Mouse (Mus musculus): ENCODE results near the gene Galnt9.

DNA sequence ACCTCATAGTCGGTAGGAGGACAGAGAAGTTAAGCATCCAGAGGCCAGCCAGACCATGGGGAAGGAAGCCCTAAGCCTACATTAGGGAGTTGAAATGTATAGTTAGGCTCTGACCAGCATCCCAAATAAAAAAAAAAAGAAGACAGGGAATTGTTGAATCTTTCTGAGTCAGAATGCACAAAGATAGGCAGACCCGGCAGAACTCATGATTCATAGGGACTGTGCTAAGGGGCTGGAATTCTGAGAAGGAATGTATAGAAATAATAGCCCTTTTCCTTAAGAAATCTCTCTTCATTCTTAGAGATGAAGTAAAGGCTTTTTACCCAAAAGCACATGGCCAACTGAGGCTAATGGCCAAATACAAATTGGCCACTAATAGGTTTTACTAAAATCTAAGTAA is 60.2 kb downstream of the Galnt9 start:
- TF ChIP-seq POLR2AphosphoS2 (IDR thresholded peaks at IDR 0.05; ENCODE audit: insufficient read length, low read depth) (no peak), POLR2A (IDR thresholded peaks at IDR 0.05; ENCODE audit: insufficient read length, low read depth) (no peak)

Data from myocyte (in vitro differentiated cells).